Mouse (Mus musculus) hindbrain, embryonic 15.5 days (tissue): ENCODE results near the gene Ndufa7. TPM values are rescaled to one million over a fixed set of nuclear protein-coding genes. Genes with fewer than 3 reads are reported as not detected.

ENCODE experiments used
- ATAC-seq: fragments of 200-750 bp; cut with Nextera tagmentation; 2 replicates; pipeline ENCODE4 v1.8.0; 2017; ENCODE audit warnings: low read depth, moderate number of reproducible peaks, moderate TSS enrichment; ENCODE audit not compliant: low FRiP score
- H3K27ac ChIP-seq: fragments of 300-500 bp; sonication (generic); replicated peaks from 2 replicates; pipeline ENCODE4 v1.5.1; 2015; ENCODE audit warnings: mild to moderate bottlenecking, inconsistent platforms
- H3K27me3 ChIP-seq: fragments of 300-500 bp; sonication (generic); 2 replicates; pipeline ENCODE4 v1.6.1; 2015; ENCODE audit warnings: control low read depth, inconsistent platforms
- H3K36me3 ChIP-seq: fragments of 300-500 bp; sonication (generic); 2 replicates; pipeline ENCODE4 v1.6.1; 2015; ENCODE audit warnings: control low read depth, inconsistent platforms
- H3K4me1 ChIP-seq: fragments of 300-500 bp; sonication (generic); replicated peaks from 2 replicates; pipeline ENCODE4 v1.6.1; 2015; ENCODE audit warnings: control low read depth, inconsistent platforms
- H3K4me2 ChIP-seq: fragments of 300-500 bp; sonication (generic); 2 replicates; pipeline ENCODE4 v1.6.1; 2015; ENCODE audit warnings: moderate library complexity, mild to moderate bottlenecking, inconsistent platforms
- H3K4me3 ChIP-seq: fragments of 300-500 bp; sonication (generic); 2 replicates; pipeline ENCODE4 v1.5.1; 2015; ENCODE audit warnings: mild to moderate bottlenecking, inconsistent platforms
- H3K9ac ChIP-seq: fragments of 300-500 bp; sonication (generic); 2 replicates; pipeline ENCODE4 v1.6.1; 2015; ENCODE audit warnings: inconsistent platforms
- H3K9me3 ChIP-seq: fragments of 300-500 bp; sonication (generic); 2 replicates; pipeline ENCODE4 v1.6.1; 2016; ENCODE audit warnings: control low read depth, inconsistent platforms
- WGBS: fragments of 180-500 bp; shearing (Covaris S2); methylation state at CpG from one replicate; pipeline ENCODE4 v1.1.7; 2015; 5-methylcytosine and 5-hydroxymethylcytosine counted together
- polyA plus RNA-seq: library from polyadenylated mRNA; unstranded; fragments of >200 nt; fragmentation: Nextera tagmentation; extraction: Ambion mirVana; gene quantifications from 2 replicates; pipeline ENCODE4 v1.2.1, GENCODE M21; 2015

Ndufa7 gene
- polyA plus RNA-seq, 1 experiment from 2014 or later: 496 TPM

DNA sequence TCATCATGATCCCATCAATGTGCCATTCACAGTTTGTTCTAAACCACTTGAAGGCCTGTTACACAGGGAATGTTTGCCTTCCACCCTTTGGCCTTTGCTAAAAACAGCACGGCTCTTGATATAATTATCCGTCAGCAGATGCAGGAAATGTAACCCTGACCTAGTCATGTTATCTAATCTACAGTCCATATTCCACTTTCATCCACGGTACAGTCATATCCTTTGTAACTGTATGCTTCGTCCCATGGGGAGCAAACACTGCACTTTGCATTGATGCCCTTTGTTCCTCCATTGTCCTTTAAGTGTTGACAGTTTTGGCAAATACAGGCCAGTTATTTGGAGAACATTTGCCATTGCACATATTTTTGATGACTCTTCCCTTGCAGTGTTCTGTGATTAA, 35.6 kb upstream of the Ndufa7 start:
- H3K9me3 ChIP-seq: no peaks in the 10 kb centered on the region
- no peak overlapping the region for H3K4me3 ChIP-seq
- H3K4me2 ChIP-seq: no peak overlapping the region
- H3K27ac ChIP-seq: no peak overlapping the region
- H3K4me1 ChIP-seq: no peaks in the 10 kb centered on the region
- 79% methylated on average over 4 of the region's 4 CpGs for WGBS
- H3K36me3 ChIP-seq: no peaks in the 10 kb centered on the region
- H3K9ac ChIP-seq: no peak overlapping the region
- no peak for ATAC-seq
- no peaks in the 10 kb centered on the region for H3K27me3 ChIP-seq

DNA sequence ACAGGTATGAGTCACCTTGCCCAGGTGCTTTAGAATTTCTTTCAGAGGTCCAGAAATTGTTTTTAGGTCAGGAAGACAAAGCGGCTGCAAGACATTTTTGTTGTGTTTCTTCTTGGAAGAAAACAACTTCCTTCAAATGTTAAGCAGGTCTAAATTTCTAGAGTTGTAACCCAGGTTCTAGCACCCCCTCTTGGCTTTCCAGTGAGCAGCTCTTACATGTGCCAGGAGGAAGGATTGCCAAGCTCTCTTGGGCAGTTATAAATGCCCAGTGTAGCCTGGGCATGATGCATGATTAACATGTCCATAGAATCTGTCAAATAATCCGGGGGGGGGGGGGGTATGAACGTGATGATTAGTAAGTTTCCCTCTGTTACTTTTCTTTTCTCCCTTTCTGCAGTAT, 26.1 kb upstream of the Ndufa7 start:
- Histone ChIP-seq H3K27me3 (no peaks in the 10 kb centered on the region), H3K4me2 (no peak overlapping the region), H3K4me1 (no peaks in the 10 kb centered on the region), H3K27ac (no peak overlapping the region), H3K9ac (no peak overlapping the region), H3K9me3 (no peaks in the 10 kb centered on the region), H3K4me3 (no peak overlapping the region), H3K36me3 (no peaks in the 10 kb centered on the region)
- WGBS: 60% methylated on average over 3 of the region's 3 CpGs
- ATAC-seq: no peak

DNA sequence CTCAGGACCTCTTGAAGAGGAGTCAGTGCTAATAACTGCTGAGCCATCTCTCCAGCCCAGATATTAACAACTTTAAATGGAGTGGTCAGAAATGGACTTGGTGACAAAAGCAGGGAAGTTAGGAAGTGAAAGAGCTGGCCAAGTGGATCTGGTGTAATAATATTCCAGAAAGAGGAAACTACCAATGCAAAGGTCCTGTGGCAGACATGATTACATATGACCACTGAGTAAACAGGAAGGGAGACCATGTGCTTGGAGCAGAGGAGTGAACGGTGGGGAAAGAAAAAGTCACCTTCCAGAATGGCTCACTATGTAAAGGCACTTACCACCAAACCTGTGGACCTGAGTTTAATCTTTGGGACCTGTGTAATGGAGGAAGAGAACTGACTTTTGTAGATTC, 25.1 kb upstream of the Ndufa7 start:
- no peak overlapping the region for H3K9ac ChIP-seq
- no peaks in the 10 kb centered on the region for H3K27me3 ChIP-seq
- no peak for ATAC-seq
- 79% methylated on average over 1 of the region's 1 CpGs for WGBS
- no peaks in the 10 kb centered on the region for H3K9me3 ChIP-seq
- no peak overlapping the region for H3K4me2 ChIP-seq
- H3K27ac ChIP-seq: no peak overlapping the region
- no peak overlapping the region for H3K4me3 ChIP-seq
- no peaks in the 10 kb centered on the region for H3K4me1 ChIP-seq
- no peaks in the 10 kb centered on the region for H3K36me3 ChIP-seq

DNA sequence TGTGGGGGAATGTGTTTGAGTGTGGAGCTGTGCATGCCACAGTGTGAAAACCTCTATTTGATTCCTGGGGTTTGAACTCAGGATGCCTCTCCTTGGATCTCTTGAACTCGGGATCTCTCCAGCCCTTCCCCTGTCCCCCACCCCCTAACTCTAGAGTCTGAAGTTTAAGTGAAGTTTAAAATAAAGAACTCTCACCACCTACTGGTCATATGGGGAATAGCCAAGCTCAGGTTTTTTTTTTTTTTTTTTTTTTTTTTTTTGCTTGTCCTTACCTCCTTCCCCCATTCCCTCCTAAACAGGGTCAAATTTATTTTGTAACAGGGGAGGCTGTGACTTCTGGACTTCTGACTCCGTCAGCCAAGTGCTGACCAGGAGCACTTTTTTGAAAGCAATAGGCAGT, 22.2 kb upstream of the Ndufa7 start:
- WGBS: 7% methylated on average over 2 of the region's 2 CpGs
- no peaks in the 10 kb centered on the region for H3K27me3 ChIP-seq
- no peaks in the 10 kb centered on the region for H3K4me1 ChIP-seq
- H3K27ac ChIP-seq: no peak overlapping the region
- no peaks in the 10 kb centered on the region for H3K36me3 ChIP-seq
- no peak overlapping the region for H3K4me3 ChIP-seq
- ATAC-seq: no peak
- no peaks in the 10 kb centered on the region for H3K9me3 ChIP-seq
- H3K4me2 ChIP-seq: no peak overlapping the region
- no peak overlapping the region for H3K9ac ChIP-seq

DNA sequence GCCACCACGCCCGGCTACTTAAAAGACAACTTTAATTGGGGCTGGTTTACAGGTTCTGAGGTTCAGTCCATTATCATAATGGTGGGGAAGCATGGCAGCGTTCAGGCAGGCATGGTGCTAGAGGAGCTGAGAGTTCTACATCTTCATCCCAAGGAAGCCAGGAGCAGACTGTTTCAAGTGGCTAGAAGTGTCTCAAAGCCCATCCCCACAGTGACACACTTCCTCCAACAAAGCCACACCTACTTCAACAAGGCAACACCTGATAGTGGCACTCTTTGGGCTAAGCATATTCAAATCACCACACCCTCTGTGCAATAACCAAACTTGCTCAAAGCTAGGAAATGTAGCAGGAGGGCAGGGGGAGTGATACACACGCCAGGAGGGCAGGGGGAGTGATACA, 20.2 kb upstream of the Ndufa7 start:
- H3K36me3 ChIP-seq: no peaks in the 10 kb centered on the region
- H3K4me1 ChIP-seq: no peaks in the 10 kb centered on the region
- no peak overlapping the region for H3K4me2 ChIP-seq
- no peaks in the 10 kb centered on the region for H3K27me3 ChIP-seq
- no peak overlapping the region for H3K4me3 ChIP-seq
- ATAC-seq: no peak
- H3K9me3 ChIP-seq: no peaks in the 10 kb centered on the region
- WGBS: 63% methylated on average over 4 of the region's 4 CpGs
- H3K9ac ChIP-seq: no peak overlapping the region
- no peak overlapping the region for H3K27ac ChIP-seq

DNA sequence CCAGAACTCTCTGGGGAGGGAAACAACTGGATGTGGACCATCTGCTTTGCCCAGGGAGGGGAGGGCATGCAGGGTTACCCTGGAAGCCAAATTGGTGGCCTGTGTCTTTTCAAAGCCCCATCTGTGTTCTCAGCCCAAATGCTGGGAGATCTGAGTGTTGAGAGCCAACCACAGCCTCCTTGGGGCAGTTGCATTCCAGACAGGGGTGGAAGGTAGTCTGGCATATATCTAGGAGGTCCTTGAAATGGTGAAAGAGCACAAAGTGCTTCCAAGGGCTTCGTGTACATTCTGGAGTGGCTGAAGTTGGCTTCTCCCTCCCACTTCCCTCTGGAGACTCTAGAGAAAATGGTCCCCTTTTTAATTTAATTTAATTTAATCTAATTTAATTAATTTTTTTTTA, 19.6 kb upstream of the Ndufa7 start:
- no peaks in the 10 kb centered on the region for H3K36me3 ChIP-seq
- no peak overlapping the region for H3K9ac ChIP-seq
- H3K4me1 ChIP-seq: no peaks in the 10 kb centered on the region
- H3K27me3 ChIP-seq: no peaks in the 10 kb centered on the region
- H3K4me3 ChIP-seq: no peak overlapping the region
- 65% methylated on average over 1 of the region's 1 CpGs for WGBS
- H3K4me2 ChIP-seq: no peak overlapping the region
- no peak overlapping the region for H3K27ac ChIP-seq
- no peaks in the 10 kb centered on the region for H3K9me3 ChIP-seq
- ATAC-seq: no peak

DNA sequence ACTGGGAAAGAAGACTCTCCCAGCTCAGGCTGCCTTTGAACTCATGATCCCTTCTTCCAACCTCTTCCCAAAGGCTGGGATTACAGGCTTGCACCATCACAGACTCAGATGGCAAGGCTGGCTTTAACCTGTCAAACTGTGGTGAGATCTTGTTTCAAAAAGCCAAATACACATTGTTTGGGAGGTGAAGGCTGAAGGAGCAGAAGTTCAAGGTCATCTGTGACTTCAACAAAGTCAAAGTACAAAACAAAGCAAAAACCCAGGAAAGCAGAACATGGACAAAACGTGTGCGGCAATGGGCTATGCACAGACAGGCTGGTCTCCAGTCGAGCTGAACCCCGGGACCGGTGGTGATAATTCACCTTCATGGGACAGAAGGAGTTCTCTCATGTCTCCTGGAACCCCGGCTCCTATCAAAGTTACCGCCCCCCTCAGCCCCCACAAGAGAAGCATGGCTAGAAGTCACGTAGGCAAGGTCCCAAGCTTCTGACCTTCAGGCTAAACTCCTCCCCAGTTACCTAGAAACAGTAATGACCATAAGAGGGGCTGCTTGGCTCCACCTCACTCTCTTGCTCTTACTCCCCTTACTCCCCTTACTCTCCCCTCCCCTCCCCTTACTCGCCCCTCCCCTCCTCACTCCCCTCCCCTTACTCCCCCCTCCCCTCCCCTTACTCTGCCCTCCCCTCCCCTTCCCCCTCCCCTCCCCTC, 17.0 kb upstream of the Ndufa7 start:
- no peak overlapping the region for H3K4me2 ChIP-seq
- H3K9me3 ChIP-seq: no peaks in the 10 kb centered on the region
- 65% methylated on average over 8 of the region's 9 CpGs for WGBS
- H3K4me1 ChIP-seq: peaks cover 12% of the 10 kb centered on the region
- H3K36me3 ChIP-seq: no peaks in the 10 kb centered on the region
- ATAC-seq: no peak
- H3K4me3 ChIP-seq: no peak overlapping the region
- no peak overlapping the region for H3K27ac ChIP-seq
- no peak overlapping the region for H3K9ac ChIP-seq
- no peaks in the 10 kb centered on the region for H3K27me3 ChIP-seq

DNA sequence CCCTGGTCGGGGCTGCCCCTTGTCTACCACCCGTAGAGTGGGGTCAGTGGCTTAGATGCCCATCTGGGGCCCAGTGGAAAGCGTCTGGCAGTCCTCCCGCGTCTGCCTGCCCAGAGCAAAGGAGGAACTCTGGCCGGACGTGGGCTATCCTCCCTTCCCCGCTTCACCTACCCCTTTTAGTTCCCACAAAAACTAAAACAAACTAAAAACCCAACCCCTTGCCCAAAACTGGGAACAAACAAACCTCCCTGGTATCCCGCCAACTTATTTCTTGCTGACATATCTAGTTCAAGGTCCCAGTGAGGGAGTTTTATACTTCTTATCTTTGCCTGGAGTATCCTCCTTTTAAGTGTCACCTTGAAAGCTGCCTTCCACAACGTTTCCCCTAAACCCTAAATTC, 16.2 kb upstream of the Ndufa7 start:
- no peak overlapping the region for H3K9ac ChIP-seq
- 41% methylated on average over 10 of the region's 10 CpGs for WGBS
- no peak for ATAC-seq
- no peaks in the 10 kb centered on the region for H3K27me3 ChIP-seq
- H3K9me3 ChIP-seq: no peaks in the 10 kb centered on the region
- H3K4me3 ChIP-seq: no peak overlapping the region
- no peak overlapping the region for H3K27ac ChIP-seq
- H3K36me3 ChIP-seq: no peaks in the 10 kb centered on the region
- peaks cover 12% of the 10 kb centered on the region for H3K4me1 ChIP-seq
- no peak overlapping the region for H3K4me2 ChIP-seq

DNA sequence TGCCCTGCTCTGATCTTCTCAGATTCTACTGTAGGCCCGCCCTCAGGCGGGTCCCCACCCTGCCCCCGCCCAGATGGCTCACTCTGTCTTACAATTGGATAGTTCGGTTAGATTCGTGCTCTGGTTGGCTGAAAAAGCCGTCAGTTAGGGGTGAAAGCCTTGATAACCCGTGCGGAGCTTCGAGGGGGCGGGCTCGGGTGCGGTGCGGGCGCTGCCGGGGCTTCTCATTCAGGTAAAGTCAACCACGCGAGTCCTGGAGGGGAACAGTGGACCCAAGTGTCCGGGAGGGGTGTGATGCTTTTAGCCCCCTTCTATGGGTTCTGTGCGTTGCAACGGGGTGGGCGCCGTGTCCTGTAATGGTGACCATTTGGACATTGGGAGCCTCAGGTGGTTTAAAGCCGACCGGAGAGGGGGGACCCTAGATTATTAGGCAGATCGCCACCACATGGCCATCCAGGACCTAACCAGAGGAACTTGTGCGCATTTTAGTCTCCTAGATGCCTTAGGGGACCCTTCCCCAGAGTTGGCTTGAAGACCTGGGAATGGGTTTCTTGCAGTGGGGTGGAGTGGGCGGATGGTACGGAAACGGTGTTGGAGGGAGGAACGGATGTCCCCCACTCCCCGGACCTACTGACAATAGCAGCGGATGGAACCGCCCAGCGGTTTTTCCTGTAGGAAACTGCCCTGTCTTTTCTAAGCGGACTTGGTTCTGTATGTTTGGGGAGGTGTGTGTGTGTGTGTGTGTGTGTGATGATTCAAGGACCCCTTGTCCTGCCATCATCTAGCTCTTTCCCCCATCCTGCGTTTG, 13.8 kb upstream of the Ndufa7 start, which contains the start of gene Kank3:
Kank3 (plus strand) TSS at position 186 of the 808 bp plus-strand sequence.
- Histone ChIP-seq H3K4me3 (peak within 1 kb of the TSS; percentile 51), H3K4me2 (peak within 1 kb of the TSS; percentile 84)
- ATAC-seq: peak; percentile 99

DNA sequence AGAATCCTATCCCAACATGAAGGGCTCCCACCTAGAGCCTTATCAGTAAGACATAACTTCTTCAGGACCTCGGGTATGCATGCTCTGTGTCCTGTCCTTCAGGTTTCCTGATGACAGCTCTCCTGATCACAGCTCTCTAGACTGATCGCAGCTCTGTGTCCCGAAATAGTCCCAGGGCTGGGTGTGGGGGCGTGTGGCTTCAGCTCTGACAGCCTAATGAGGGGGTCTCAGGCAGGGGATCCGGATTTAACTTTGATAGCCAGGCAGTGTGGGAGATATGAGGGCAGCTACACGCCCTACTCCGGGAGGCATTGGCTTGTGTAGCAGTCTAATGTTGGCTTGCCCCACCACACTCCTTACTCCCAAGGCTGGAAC, 13.2 kb upstream of the Ndufa7 start:
- Histone ChIP-seq H3K27ac (peak overlapping the region; percentile 53), H3K4me1 (peaks cover 12% of the 10 kb centered on the region), H3K9ac (peak overlapping the region; percentile 51), H3K27me3 (no peaks in the 10 kb centered on the region), H3K9me3 (no peaks in the 10 kb centered on the region), H3K4me2 (peak overlapping the region; percentile 84), H3K36me3 (no peaks in the 10 kb centered on the region), H3K4me3 (peak overlapping the region; percentile 51)
- no peak for ATAC-seq
- WGBS: 25% methylated on average over 7 of the region's 7 CpGs

More for the DNA sequence above, 13.8 kb upstream of the Ndufa7 start, which contains the start of gene Kank3:
- WGBS: 2% methylated on average over 36 of the region's 36 CpGs
- Histone ChIP-seq H3K27me3 (no peaks in the 10 kb centered on the region), H3K9me3 (no peaks in the 10 kb centered on the region), H3K36me3 (no peaks in the 10 kb centered on the region), H3K27ac (peak within 1 kb of the TSS; percentile 53), H3K4me1 (peaks cover 12% of the 10 kb centered on the region), H3K9ac (peak within 1 kb of the TSS; percentile 51)

DNA sequence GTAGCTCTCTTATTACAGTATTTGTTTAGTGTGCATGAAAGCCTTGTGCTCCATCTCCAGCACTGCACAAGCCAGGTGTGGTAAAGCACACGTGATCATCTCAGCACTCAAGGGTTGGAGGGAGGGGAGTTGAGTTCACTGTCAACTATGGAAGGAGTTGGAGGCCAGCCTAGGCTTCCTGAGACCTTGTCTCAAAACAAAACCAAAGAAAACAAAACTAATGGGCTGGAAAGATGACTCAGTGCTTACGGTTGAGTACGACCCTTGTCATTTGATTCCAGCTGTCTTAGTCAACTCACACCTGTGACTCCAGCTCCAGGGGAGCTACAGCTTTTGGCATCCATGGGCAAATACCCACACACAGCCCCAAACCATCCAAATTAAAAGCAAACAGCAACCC, 11.9 kb upstream of the Ndufa7 start:
- no peak overlapping the region for H3K4me2 ChIP-seq
- H3K4me3 ChIP-seq: no peak overlapping the region
- no peak for ATAC-seq
- WGBS: 57% methylated on average over 3 of the region's 3 CpGs
- H3K36me3 ChIP-seq: no peaks in the 10 kb centered on the region
- no peaks in the 10 kb centered on the region for H3K9me3 ChIP-seq
- H3K4me1 ChIP-seq: peaks cover 17% of the 10 kb centered on the region
- H3K27ac ChIP-seq: no peak overlapping the region
- no peaks in the 10 kb centered on the region for H3K27me3 ChIP-seq
- no peak overlapping the region for H3K9ac ChIP-seq

DNA sequence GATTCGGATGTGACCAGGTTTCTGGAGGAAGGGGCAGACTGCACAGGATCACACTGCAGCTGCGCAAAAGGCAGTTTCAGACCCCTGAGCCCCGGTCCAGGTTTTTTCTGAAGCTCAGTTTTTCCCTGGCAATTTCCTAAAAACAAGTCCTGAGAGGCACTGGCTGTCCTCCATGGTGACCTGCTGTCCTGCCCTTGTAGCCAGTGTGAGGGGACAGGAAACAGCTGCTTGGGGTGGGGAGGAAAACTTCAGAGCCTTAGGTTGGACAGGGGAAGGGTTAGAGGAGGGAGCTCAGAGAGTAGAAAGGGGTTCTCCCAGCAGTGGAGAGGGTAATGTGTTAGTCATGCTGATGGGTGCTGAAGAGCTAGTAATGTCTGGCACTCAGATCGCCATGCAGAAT, 11.4 kb upstream of the Ndufa7 start:
- Histone ChIP-seq H3K36me3 (no peaks in the 10 kb centered on the region), H3K9me3 (no peaks in the 10 kb centered on the region), H3K4me3 (no peak overlapping the region), H3K4me1 (peaks cover 21% of the 10 kb centered on the region), H3K27ac (no peak overlapping the region), H3K4me2 (no peak overlapping the region), H3K27me3 (no peaks in the 10 kb centered on the region), H3K9ac (no peak overlapping the region)
- ATAC-seq: no peak
- WGBS: 74% methylated on average over 4 of the region's 4 CpGs
